Comparison of ENCODE assay signal across 19 mouse cellular contexts in the genomic region with DNA sequence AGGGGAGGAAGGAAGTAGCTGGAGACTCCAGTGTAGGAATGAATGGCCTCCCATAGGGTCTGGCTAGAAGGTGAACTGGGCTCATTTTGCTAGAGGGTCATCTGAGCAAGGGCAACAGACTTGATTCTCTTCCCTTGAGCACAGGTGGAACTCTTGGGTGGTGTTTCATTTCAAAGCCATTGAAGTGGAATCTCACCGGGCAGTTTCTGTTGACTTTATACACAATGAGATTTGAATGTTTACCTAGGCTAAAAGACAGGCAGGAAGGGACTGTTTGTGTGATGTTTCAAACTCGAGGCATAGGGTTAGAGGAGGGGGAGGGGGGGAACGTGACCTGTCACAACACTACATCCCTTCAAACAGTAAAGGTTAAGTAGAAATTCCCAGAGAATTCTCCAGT. TPM values are rescaled to one million over a fixed set of nuclear protein-coding genes. Genes with fewer than 3 reads are reported as not detected.
A peak's percentile ranks its signal among the peaks of the same experiment; 100 is the strongest.
DNase-seq lines count a peak whose midpoint lies in the region; ATAC-seq and TF ChIP-seq lines count a peak whose summit lies in the region.
"Had no signal": no experiment of that assay in that cellular context is flagged by ENCODE, and none has a peak within 500 bp of the region (broad histone marks: within the 10 kb centered on the region; RNA-seq: fewer than 3 reads in every experiment).

No protein-coding gene starts in this region.

- no peaks in the 10 kb centered on the region for H3K36me3 ChIP-seq in embryonic facial prominence, embryonic 10.5 days (replicated peaks)
- H3K36me3 ChIP-seq in liver, postnatal 0 days (replicated peaks; ENCODE audit: insufficient read depth, low read length) = no peaks in the 10 kb centered on the region
- H3K36me3 ChIP-seq in hindbrain, embryonic 16.5 days (ENCODE audit: control insufficient read depth, insufficient read depth, low read length) = no peaks in the 10 kb centered on the region
- H3K36me3 ChIP-seq: embryonic facial prominence, embryonic 15.5 days; forebrain, embryonic 10.5 days; heart, embryonic 10.5 days; neural tube, embryonic 15.5 days had no signal

- whole genome bisulfite sequencing in embryonic facial prominence, embryonic 10.5 days = 24% methylated on average over 3 of the region's 3 CpGs
- 17% methylated on average over 3 of the region's 3 CpGs for WGBS in liver, postnatal 0 days (ENCODE audit: insufficient replicate concordance)
- 41% methylated on average over 3 of the region's 3 CpGs for WGBS in hindbrain, embryonic 16.5 days

- no peak overlapping the region for H3K4me3 ChIP-seq in embryonic facial prominence, embryonic 10.5 days
- H3K4me3 ChIP-seq in liver, postnatal 0 days (ENCODE audit: low read depth, low read length) = no peak overlapping the region
- no peak overlapping the region for H3K4me3 ChIP-seq in hindbrain, embryonic 16.5 days (ENCODE audit: low read length)
- H3K4me3 ChIP-seq: embryonic facial prominence, embryonic 15.5 days; forebrain, embryonic 10.5 days; heart, embryonic 10.5 days; neural tube, embryonic 15.5 days had no signal

- ATAC-seq in liver, postnatal 0 days = peak; percentile 71
- ATAC-seq in hindbrain, embryonic 16.5 days = no peak
- ATAC-seq: Patski had no signal

- DNase-seq in embryonic facial prominence, embryonic 10.5 days (ENCODE audit: low spot score) = no peak
- DNase-seq in liver = peak; percentile 26
- no peak for DNase-seq in liver, postnatal 0 days
- DNase-seq in lung, postnatal 4 days = peak; percentile 35 to 48
- DNase-seq in spleen, postnatal 4 days (ENCODE audit: low spot score in 2 of 2) = no peak
- DNase-seq in frontal cortex, postnatal 10 days (ENCODE audit: low spot score in 2 of 2) = no peak
- no peak for DNase-seq in left cerebral cortex, adult 18-20 months (ENCODE audit: low spot score in 2 of 2)
- DNase-seq: adrenal gland, postnatal 36 days; cerebellum, adult 2 months; heart, postnatal 14 days; kidney, adult 8-10 months had no signal

- no peak for TF ChIP-seq CTCF in liver, postnatal 0 days (IDR thresholded peaks at IDR 0.05; ENCODE audit: low read depth)

- no peak for TF ChIP-seq EP300 in liver, postnatal 0 days (IDR thresholded peaks at IDR 0.05; ENCODE audit: low read depth)

- H3K9ac ChIP-seq in liver, postnatal 0 days (replicated peaks) = no peak overlapping the region; the same call in 1 of the 2 replicates
- H3K9ac ChIP-seq in hindbrain, embryonic 16.5 days (ENCODE audit: low read depth, low read length) = no peak overlapping the region
- H3K9ac ChIP-seq: embryonic facial prominence, embryonic 15.5 days; hindbrain, embryonic 14.5 days; neural tube, embryonic 15.5 days had no signal

- H3K27ac ChIP-seq in embryonic facial prominence, embryonic 10.5 days (replicated peaks) = peak overlapping the region; percentile 26; the same call in 1 of the 2 replicates
- peak overlapping the region; percentile 79 for H3K27ac ChIP-seq in liver, postnatal 0 days (ENCODE audit: low read depth)
- no peak overlapping the region for H3K27ac ChIP-seq in hindbrain, embryonic 16.5 days (ENCODE audit: low read depth, low read length)
- H3K27ac ChIP-seq: embryonic facial prominence, embryonic 15.5 days; forebrain, embryonic 10.5 days; heart, embryonic 10.5 days; hindbrain, embryonic 14.5 days; neural tube, embryonic 15.5 days had no signal

- H3K27me3 ChIP-seq in embryonic facial prominence, embryonic 10.5 days (replicated peaks; ENCODE audit: low read depth, poor library complexity, severe bottlenecking) = peaks cover 41% of the 10 kb centered on the region
- no peaks in the 10 kb centered on the region for H3K27me3 ChIP-seq in liver, postnatal 0 days (ENCODE audit: insufficient read depth, low read length)
- H3K27me3 ChIP-seq in hindbrain, embryonic 16.5 days (replicated peaks; ENCODE audit: control insufficient read depth, insufficient read depth, low read length) = peaks cover 3% of the 10 kb centered on the region
- H3K27me3 ChIP-seq: embryonic facial prominence, embryonic 15.5 days; neural tube, embryonic 15.5 days; Patski had no signal

- H3K9me3 ChIP-seq in embryonic facial prominence, embryonic 10.5 days = peaks cover 16% of the 10 kb centered on the region; the same call in 1 of the 2 replicates
- 0 out of 2 replicates have a peak, but pooled peaks cover 2% of the 10 kb centered on the region for H3K9me3 ChIP-seq in liver, postnatal 0 days (ENCODE audit: low read length)
- H3K9me3 ChIP-seq in hindbrain, embryonic 16.5 days (ENCODE audit: control insufficient read depth, low read length) = no peaks in the 10 kb centered on the region; the same call in 1 of the 2 replicates
- H3K9me3 ChIP-seq: embryonic facial prominence, embryonic 15.5 days; neural tube, embryonic 15.5 days had no signal

- H3K4me2 ChIP-seq in liver, postnatal 0 days (ENCODE audit: low read depth, low read length) = peak overlapping the region; percentile 51
- H3K4me2 ChIP-seq in hindbrain, embryonic 16.5 days (ENCODE audit: low read length) = no peak overlapping the region
- H3K4me2 ChIP-seq: embryonic facial prominence, embryonic 15.5 days; hindbrain, embryonic 14.5 days; midbrain, embryonic 11.5 days; neural tube, embryonic 15.5 days had no signal

- H3K4me1 ChIP-seq in embryonic facial prominence, embryonic 10.5 days = peaks cover 46% of the 10 kb centered on the region
- H3K4me1 ChIP-seq in liver, postnatal 0 days (ENCODE audit: insufficient read depth) = peaks cover 17% of the 10 kb centered on the region
- H3K4me1 ChIP-seq in hindbrain, embryonic 16.5 days (ENCODE audit: control insufficient read depth, insufficient read depth, low read depth, low read length) = no peaks in the 10 kb centered on the region
- H3K4me1 ChIP-seq: neural tube, embryonic 15.5 days had no signal

RNA-seq across cellular contexts. Expression of gene Hes1, which starts 49.0 kb away (rescaled TPM):
- polyA plus RNA-seq in embryonic facial prominence, embryonic 10.5 days (2016; fragmentation: Nextera tagmentation; extraction: Ambion mirVana) = 43.3 and 47.2 TPM in 2 replicates
- 14.3 and 20.1 TPM in 2 replicates for polyA plus RNA-seq in liver, postnatal 0 days (2015; fragmentation: Nextera tagmentation; extraction: Ambion mirVana)
- 8.4 and 8.5 TPM in 2 replicates for polyA plus RNA-seq in hindbrain, embryonic 16.5 days (2015; fragmentation: Nextera tagmentation; extraction: Ambion mirVana)
- 10 to 100 TPM; 21.1 to 26.0 TPM for total RNA-seq in left cerebral cortex, adult 18-20 months (2021)

Comparison
In these comparisons a context has a peak if more than half of its experiments do, and no peak if none do; other contexts are left out.
1. DNase-seq: peak in liver (single experiment) and lung, postnatal 4 days (2 of 2); none in embryonic facial prominence, embryonic 10.5 days (single experiment), liver, postnatal 0 days (single experiment), spleen, postnatal 4 days (0 of 2), frontal cortex, postnatal 10 days (0 of 2) and left cerebral cortex, adult 18-20 months (0 of 2).